Comparison of ENCODE assay signal across 8 mouse cellular contexts in genomic region chr13:51101777-51102132, GRCm38 (mm10). TPM values are rescaled to one million over a fixed set of nuclear protein-coding genes. Genes with fewer than 3 reads are reported as not detected.
DNase-seq lines count a peak whose midpoint lies in the region; ATAC-seq and TF ChIP-seq lines count a peak whose summit lies in the region.

No protein-coding gene starts in this region.

- peak overlapping the region; percentile 93 for H3K9ac ChIP-seq in heart, embryonic 11.5 days (ENCODE audit: low read depth, low read length)
- H3K9ac ChIP-seq in CH12.LX (ENCODE audit: insufficient read depth, low read depth): peak overlapping the region; percentile 93
- H3K9ac ChIP-seq in forebrain, embryonic 12.5 days: peak overlapping the region; percentile 95
- H3K9ac ChIP-seq in liver, embryonic 14.5 days (replicated peaks): no peak overlapping the region

- no peak for TF ChIP-seq RAD21 in CH12.LX (IDR thresholded peaks at IDR 0.05; ENCODE audit: low read depth, low read length)

- H3K4me2 ChIP-seq in heart, embryonic 11.5 days: peak overlapping the region; percentile 99
- peak overlapping the region; percentile 46 for H3K4me2 ChIP-seq in CH12.LX (ENCODE audit: insufficient read depth, low read depth, poor library complexity, severe bottlenecking)
- H3K4me2 ChIP-seq in forebrain, embryonic 12.5 days: peak overlapping the region; percentile 57
- peak overlapping the region; percentile 79 for H3K4me2 ChIP-seq in liver, embryonic 14.5 days (ENCODE audit: low read depth)

- dilution Hi-C loops in CH12.LX (cut with MboI; ENCODE audit: extremely low pct_ligation_motif_present, extremely low pct_unique_long_range_greater_than_20kb, low sequenced_read_pairs): no loop called here

- DNase-seq in heart, postnatal 4 days: no peak
- peak; percentile 28 for DNase-seq in CH12.LX (ENCODE audit: extremely low read depth)
- DNase-seq in liver, embryonic 14.5 days (ENCODE audit: low read depth in 3 of 3, low spot score in 3 of 3): no peak
- no peak for DNase-seq in left cerebral cortex, postnatal 10 days (ENCODE audit: extremely low spot score in 1 of 2, low spot score in 2 of 2)
- no peak for DNase-seq in left cerebral cortex, adult 11 months (ENCODE audit: low spot score)

- H3K4me1 ChIP-seq in heart, embryonic 11.5 days (ENCODE audit: control insufficient read depth, insufficient read depth, low read length): peaks cover 5% of the 10 kb centered on the region; the same call in 1 of the 2 replicates
- H3K4me1 ChIP-seq in CH12.LX (ENCODE audit: control insufficient read depth in 1 of 2, insufficient read depth in 2 of 2): peaks cover 0 to 53% of the 10 kb centered on the region in 2 experiments; a peak in 2 of 4 replicates
- H3K4me1 ChIP-seq in forebrain, embryonic 12.5 days: peaks cover 9% of the 10 kb centered on the region
- H3K4me1 ChIP-seq in liver, embryonic 14.5 days (replicated peaks; ENCODE audit: control insufficient read depth in 2 of 2, insufficient read depth in 2 of 2, low read length in 1 of 2): peaks cover 0 to 6% of the 10 kb centered on the region in 2 experiments; a peak in 2 of 4 replicates

- peaks cover 10% of the 10 kb centered on the region; the same call in 1 of the 2 replicates for H3K36me3 ChIP-seq in heart, embryonic 11.5 days (ENCODE audit: control insufficient read depth, insufficient read depth, low read length)
- H3K36me3 ChIP-seq in CH12.LX (replicated peaks in 1 of 2; ENCODE audit: control insufficient read depth in 1 of 2, insufficient read depth in 1 of 2, low read length in 1 of 2): peaks cover 0 to 28% of the 10 kb centered on the region in 2 experiments
- H3K36me3 ChIP-seq in forebrain, embryonic 12.5 days (replicated peaks): peaks cover 26% of the 10 kb centered on the region
- H3K36me3 ChIP-seq in liver, embryonic 14.5 days (replicated peaks; ENCODE audit: control insufficient read depth, insufficient read depth, low read depth): no peaks in the 10 kb centered on the region

- TF ChIP-seq CTCF in CH12.LX (conservative IDR thresholded peaks at IDR 0.05 in 1 of 2, IDR thresholded peaks at IDR 0.05 in 1 of 2; ENCODE audit: low read depth in 2 of 2, low read length in 2 of 2): no peak
- TF ChIP-seq CTCF in liver, embryonic 14.5 days (IDR thresholded peaks at IDR 0.05; ENCODE audit: low read depth): no peak

- no peak for ATAC-seq in heart, embryonic 11.5 days (replicated peaks; ENCODE audit: insufficient number of reproducible peaks, low FRiP score, low TSS enrichment)
- no peak for ATAC-seq in forebrain, embryonic 12.5 days (ENCODE audit: low FRiP score)
- ATAC-seq in liver, embryonic 14.5 days (ENCODE audit: insufficient read depth): no peak
- no peak for ATAC-seq in megakaryocyte progenitor cell, adult 5-6 weeks (replicated peaks; ENCODE audit: poor library complexity)

- peak overlapping the region; percentile 87 for H3K27ac ChIP-seq in heart, embryonic 11.5 days (ENCODE audit: low read depth, low read length)
- H3K27ac ChIP-seq in CH12.LX (ENCODE audit: insufficient read depth, low read depth): no peak overlapping the region
- peak overlapping the region; percentile 91 for H3K27ac ChIP-seq in forebrain, embryonic 12.5 days
- no peak overlapping the region for H3K27ac ChIP-seq in liver, embryonic 14.5 days

- peak overlapping the region; percentile 93 for H3K4me3 ChIP-seq in heart, embryonic 11.5 days (ENCODE audit: low read depth, low read length)
- peak overlapping the region; percentile 80 to 93 (median 90) for H3K4me3 ChIP-seq in CH12.LX (replicated peaks in 1 of 3; ENCODE audit: low read depth in 2 of 3, low read length in 2 of 3, poor library complexity in 1 of 3)
- peak overlapping the region; percentile 85 for H3K4me3 ChIP-seq in forebrain, embryonic 12.5 days (replicated peaks)
- peak overlapping the region; percentile 60 to 92 for H3K4me3 ChIP-seq in liver, embryonic 14.5 days (ENCODE audit: insufficient read depth in 1 of 2, low read depth in 2 of 2, low read length in 2 of 2)

- H3K79me2 ChIP-seq in CH12.LX (replicated peaks; ENCODE audit: control insufficient read depth, extremely low read depth, insufficient read depth, poor library complexity, severe bottlenecking): peaks cover 50% of the 10 kb centered on the region

- in situ Hi-C loops in CH12.LX (cut with MboI; ENCODE audit: low pct_ligation_motif_present, low pct_unique_long_range_greater_than_20kb, low sequenced_read_pairs): no loop called here

- intact Hi-C loops in left cerebral cortex, postnatal 10 days (cut with DNase I): loop anchor here (5.0 to 10.0 kb wide), 3 partner anchors 71 to 313 kb away; partner anchors contain the start of gene Nxnl2

- TF ChIP-seq EP300 in CH12.LX (IDR thresholded peaks at IDR 0.05; ENCODE audit: low read length): 0 out of 2 replicates have a peak, but pooled peaks have one; percentile 13
- no peak for TF ChIP-seq EP300 in liver, embryonic 14.5 days (IDR thresholded peaks at IDR 0.05; ENCODE audit: low read depth)

- no peak for TF ChIP-seq POLR2A in CH12.LX (IDR thresholded peaks at IDR 0.05; ENCODE audit: low read depth, low read length)

- no peaks in the 10 kb centered on the region for H3K9me3 ChIP-seq in heart, embryonic 11.5 days (replicated peaks; ENCODE audit: control insufficient read depth, low read length)
- peaks cover 23% of the 10 kb centered on the region for H3K9me3 ChIP-seq in CH12.LX (replicated peaks; ENCODE audit: low read length)
- H3K9me3 ChIP-seq in forebrain, embryonic 12.5 days: peaks cover 20% of the 10 kb centered on the region
- H3K9me3 ChIP-seq in liver, embryonic 14.5 days (ENCODE audit: control insufficient read depth, low read length): no peaks in the 10 kb centered on the region

- H3K27me3 ChIP-seq in heart, embryonic 11.5 days (ENCODE audit: control insufficient read depth, insufficient read depth, low read length): no peaks in the 10 kb centered on the region
- peaks cover 2% of the 10 kb centered on the region for H3K27me3 ChIP-seq in CH12.LX (replicated peaks)
- no peaks in the 10 kb centered on the region for H3K27me3 ChIP-seq in forebrain, embryonic 12.5 days
- H3K27me3 ChIP-seq in liver, embryonic 14.5 days (ENCODE audit: control insufficient read depth, insufficient read depth, low read length): no peaks in the 10 kb centered on the region; the same call in 1 of the 2 replicates

- WGBS in heart, embryonic 11.5 days (ENCODE audit: insufficient replicate concordance): 30% methylated on average over 11 of the region's 11 CpGs
- WGBS in forebrain, embryonic 12.5 days: 35% methylated on average over 11 of the region's 11 CpGs
- WGBS in liver, embryonic 14.5 days (ENCODE audit: insufficient replicate concordance): 26% methylated on average over 11 of the region's 11 CpGs

TF ChIP-seq in CH12.LX, 34 proteins besides CTCF, POLR2A, EP300 and RAD21:
- TF ChIP-seq TCF12 (IDR thresholded peaks at IDR 0.05; ENCODE audit: low read depth, low read length) (no peak), E2F4 (IDR thresholded peaks at IDR 0.05; ENCODE audit: insufficient replicate concordance, low read depth, low read length) (no peak), PAX5 (IDR thresholded peaks at IDR 0.05; ENCODE audit: low read length) (no peak), IRF4 (IDR thresholded peaks at IDR 0.05; ENCODE audit: low read depth, low read length) (0 out of 2 replicates have a peak, but pooled peaks have one; percentile 17), ZC3H11A (IDR thresholded peaks at IDR 0.05; ENCODE audit: low read depth, low read length) (no peak), ZNF384 (IDR thresholded peaks at IDR 0.05; ENCODE audit: low read depth, low read length) (peak; percentile 71), TBP (conservative IDR thresholded peaks at IDR 0.05; ENCODE audit: low read depth, low read length) (no peak), UBTF (IDR thresholded peaks at IDR 0.05; ENCODE audit: low read depth, low read length) (no peak), ETS1 (conservative IDR thresholded peaks at IDR 0.05; ENCODE audit: low read depth, low read length) (no peak), HCFC1 (IDR thresholded peaks at IDR 0.05; ENCODE audit: low read depth, low read length) (no peak), MAFK (IDR thresholded peaks at IDR 0.05; ENCODE audit: insufficient replicate concordance, low read length) (no peak), CHD1 (IDR thresholded peaks at IDR 0.05; ENCODE audit: low read depth, low read length) (no peak)

RNA-seq across cellular contexts. Expression of gene Spin1, which starts 1.1 kb away (rescaled TPM):
- polyA plus RNA-seq in heart, embryonic 11.5 days (2014; fragmentation: Nextera tagmentation; extraction: Ambion mirVana): 56.7 and 64.9 TPM in 2 replicates
- total RNA-seq in heart, postnatal 4 days (2021): 10 to 100 TPM; 75.0 to 75.7 TPM
- total RNA-seq in CH12.LX (2012; rRNA removed) (12.2 and 15.2 TPM in 2 replicates), CH12.LX (2014; rRNA removed) (37.4 and 37.8 TPM in 2 replicates)
- polyA plus RNA-seq in CH12.LX (2012; ENCODE audit: insufficient read length, low read depth): 23.7 and 25.4 TPM in 2 replicates
- polyA plus RNA-seq in forebrain, embryonic 12.5 days (2016; fragmentation: Nextera tagmentation; extraction: Ambion mirVana): 120 and 129 TPM in 2 replicates
- 4.1 and 5.2 TPM in 2 replicates for polyA plus RNA-seq in liver, embryonic 14.5 days (2012; rRNA removed)
- polyA plus RNA-seq in liver, embryonic 14.5 days (2014; fragmentation: Nextera tagmentation; extraction: Ambion mirVana): 9.3 and 9.9 TPM in 2 replicates
- 100 to 1,000 TPM; 204 to 217 TPM for total RNA-seq in left cerebral cortex, postnatal 10 days (2021)
- total RNA-seq in megakaryocyte progenitor cell, adult 5-6 weeks (2015): 39.3 and 40.0 TPM in 2 replicates
- total RNA-seq in megakaryocyte progenitor cell, adult 5-6 weeks (2017): 40.1 and 47.5 TPM in 2 replicates

Comparison
In these comparisons a context has a peak if more than half of its experiments do, and no peak if none do; other contexts are left out.
1. H3K27ac ChIP-seq: peak in heart, embryonic 11.5 days (single experiment) and forebrain, embryonic 12.5 days (single experiment); none in CH12.LX (single experiment) and liver, embryonic 14.5 days (single experiment).
2. H3K4me2 ChIP-seq: peak in every context shown above with its lines; median percentile 99 in heart, embryonic 11.5 days; 79 in liver, embryonic 14.5 days; 57 in forebrain, embryonic 12.5 days; 46 in CH12.LX.
3. Peak in every context shown above with its lines, with median percentiles within 50 percentile points of each other: H3K4me3 ChIP-seq.